Mouse (Mus musculus) Muller cell, postnatal 12 days (primary cell): ENCODE results near the gene Olfr710.
"Not testable (repeated sequence)": the region's sequence is repeated elsewhere in the genome, so short reads cannot be mapped to it uniquely, and the experiment has no call there.

ENCODE experiments used
- DNase-seq: peaks from one replicate; pipeline ENCODE4 v3.0.0-alpha.2; 2015; ENCODE audit errors: inconsistent ontology term

Olfr710 gene

DNA sequence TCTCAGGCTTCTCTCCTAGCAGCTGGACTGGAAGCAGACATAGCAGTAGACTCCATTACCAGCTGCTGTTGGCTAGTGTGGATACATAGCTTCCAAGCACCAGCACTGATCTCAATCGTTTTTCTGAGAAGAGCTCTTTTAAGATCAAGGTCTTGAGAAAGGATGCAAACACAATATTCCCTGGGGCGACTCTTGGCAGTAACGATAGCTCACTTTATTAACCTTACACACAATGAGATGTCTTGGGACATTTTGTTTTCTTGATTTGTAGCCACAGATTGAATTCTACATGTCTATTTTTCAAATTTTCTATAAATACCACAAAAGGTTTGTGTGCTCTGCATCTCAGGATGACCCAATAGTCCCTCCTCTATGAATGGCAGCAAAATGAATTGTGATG is at the start of gene Olfr710:
Olfr710 (minus strand) TSS at position 101 of the 400 bp plus-strand sequence.
- no peak for DNase-seq

DNA sequence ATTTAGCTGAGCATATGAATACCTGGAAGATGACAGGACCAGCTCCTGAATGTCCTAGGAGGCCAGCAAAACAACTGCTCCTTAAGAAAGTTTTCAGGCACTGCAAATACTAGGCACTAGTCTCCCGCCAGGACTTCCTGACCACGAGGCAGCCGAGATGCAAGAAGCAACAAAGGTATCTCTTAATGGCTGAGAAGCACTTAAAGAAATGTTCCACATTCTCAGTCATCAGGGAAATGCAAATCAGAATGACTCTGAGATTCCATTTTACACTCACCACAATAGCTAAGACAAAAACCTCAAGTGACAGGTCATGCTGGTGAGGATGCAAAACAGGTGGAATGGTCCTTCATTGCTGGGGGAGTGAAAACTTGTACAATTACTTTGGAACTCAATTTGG is 37.1 kb upstream of the Olfr710 start:
- DNase-seq: no peak

DNA sequence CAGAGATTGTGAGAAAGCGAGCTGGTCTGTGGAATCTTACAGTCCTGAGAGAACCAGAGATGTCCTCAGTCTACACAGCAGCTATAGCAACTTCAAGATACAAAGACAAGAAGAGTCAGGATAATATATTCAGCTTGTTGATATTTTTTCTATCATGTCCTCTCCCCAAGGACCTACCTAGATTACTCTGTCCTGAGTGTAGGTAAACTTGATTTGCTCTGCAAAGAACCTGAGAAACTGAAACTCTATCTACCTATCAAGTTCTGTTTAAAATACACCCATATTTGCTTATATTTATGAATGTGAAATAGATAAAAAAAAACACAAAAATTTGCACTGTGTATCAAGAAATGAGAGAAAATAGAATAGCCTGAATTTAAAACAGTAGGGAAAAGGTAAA is 27.2 kb upstream of the Olfr710 start, which contains the start of gene Olfr711:
Olfr711 (minus strand) TSS at position 101 of the 400 bp plus-strand sequence.
- no peak for DNase-seq

DNA sequence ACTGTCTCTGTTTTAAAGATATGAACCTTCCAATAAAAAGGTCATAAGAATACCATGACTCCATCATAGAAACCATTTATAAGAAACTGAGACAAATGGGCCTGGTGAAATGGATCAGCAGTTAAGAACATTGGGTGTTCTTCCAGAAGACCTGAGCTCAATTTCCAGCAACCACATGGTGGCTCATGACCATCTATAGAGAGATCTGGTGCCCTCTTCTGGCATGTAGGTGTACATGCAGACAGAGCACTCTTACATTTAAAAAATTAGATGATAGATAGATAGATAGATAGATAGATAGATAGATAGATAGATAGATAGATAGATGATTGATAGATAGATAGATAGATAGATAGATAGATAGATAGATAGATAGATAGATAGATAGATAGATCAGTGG is 19.4 kb upstream of the Olfr710 start:
- peak; percentile 1 for DNase-seq

DNA sequence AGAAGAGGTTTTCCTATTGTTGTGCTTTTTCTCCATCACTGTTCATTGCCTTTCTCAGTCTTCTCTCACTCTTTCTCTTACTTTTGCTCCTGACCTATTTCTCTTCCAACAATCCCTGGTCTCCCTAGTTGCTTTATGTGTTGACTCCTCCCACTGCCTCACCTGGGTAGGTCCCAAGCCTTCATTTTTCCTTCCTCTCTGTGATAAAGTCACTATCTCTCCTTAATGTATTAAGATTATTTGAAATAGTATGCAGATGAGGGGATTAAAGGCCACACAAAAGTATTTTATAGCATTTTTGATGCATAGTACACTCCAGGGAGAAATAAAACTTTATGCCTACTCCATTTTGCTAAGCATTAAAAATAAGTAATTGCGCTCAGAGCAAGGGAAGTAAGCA is 15.7 kb upstream of the Olfr710 start, which contains the start of gene Olfr6:
Olfr6 (minus strand) TSS at position 101 of the 400 bp plus-strand sequence.
- DNase-seq: no peak

DNA sequence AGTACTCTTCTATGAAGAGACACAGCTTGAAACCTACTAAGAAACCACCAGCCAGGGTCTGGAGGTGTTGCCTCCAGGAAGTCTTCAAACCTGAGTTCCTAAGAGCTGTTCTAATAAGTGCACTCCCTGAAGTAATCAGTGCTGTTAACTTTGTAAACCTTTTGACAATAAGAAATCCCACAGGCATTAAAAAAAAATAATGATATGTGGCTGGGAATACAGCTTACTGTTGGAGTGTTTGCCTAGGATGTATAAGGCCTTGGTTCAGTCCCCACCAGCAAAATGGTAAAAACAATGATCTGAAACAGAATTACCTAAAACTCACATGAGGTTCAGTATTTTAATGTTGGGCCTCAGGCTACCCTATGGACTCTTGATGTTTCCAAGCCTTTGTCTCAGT is 16.0 kb downstream of the Olfr710 start, which contains the start of gene Olfr709-ps1:
Olfr709-ps1 (minus strand) TSS at position 101 of the 400 bp plus-strand sequence.
- DNase-seq: no peak

DNA sequence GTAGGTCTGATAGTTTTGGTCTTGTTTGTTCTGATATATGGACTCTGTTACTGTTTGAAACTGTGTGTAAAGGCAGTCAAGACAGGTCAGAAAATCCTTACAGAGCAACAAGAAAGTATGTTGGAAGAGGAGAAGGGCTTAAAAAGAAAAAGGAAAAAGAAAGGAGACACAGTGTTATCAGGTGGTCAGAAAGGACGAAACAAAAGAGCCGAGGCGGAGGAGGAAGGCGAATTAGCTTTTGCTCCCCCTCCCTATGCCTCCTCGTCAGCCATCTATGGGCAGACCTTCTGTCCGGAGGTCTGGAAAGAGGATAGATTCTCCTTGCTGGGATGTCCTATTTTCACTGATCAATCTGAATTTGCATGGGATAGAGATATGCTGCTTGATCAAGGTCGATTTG is 27.2 kb downstream of the Olfr710 start:
- DNase-seq: not testable (repeated sequence)

DNA sequence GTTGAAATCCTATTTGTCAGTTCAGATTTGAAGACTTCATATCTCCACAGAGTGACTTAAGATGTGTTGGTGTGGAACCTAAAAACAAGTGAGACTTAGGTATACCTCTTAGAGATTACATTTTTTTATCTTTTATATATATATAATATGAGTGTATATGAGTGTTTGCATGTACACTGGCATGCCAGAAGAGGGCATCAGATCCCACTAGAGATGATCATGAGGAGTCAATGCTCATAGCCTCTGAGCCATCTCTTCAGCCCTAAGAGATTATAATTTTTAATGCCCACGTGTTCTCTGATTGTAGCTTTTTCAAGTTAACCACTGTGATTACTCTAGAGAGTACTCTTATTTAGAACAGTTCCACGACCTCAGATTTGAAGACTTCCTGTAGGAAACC is 40.4 kb downstream of the Olfr710 start, which contains the start of gene Olfr1532-ps1:
Olfr1532-ps1 (plus strand) TSS at position 326 of the 400 bp plus-strand sequence.
- no peak for DNase-seq

DNA sequence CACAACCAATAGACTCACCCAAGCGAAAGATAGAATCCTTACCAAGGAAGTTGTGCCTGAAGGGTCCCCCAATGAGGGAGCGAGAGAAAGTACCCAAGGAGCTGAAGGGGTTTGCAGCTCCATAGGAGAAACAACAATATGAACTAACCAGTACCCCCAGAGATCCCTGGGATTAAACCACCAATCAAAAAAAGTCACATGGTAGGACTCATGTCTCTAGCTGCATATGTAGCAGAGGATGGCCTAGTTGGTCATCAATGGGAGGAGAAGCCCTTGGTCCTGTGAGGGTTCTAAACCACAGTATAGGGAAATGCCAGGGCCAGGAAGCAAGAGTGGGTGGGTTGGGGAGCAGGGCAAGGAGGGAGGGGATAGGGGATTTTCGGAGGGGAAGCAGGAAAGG is 47.0 kb downstream of the Olfr710 start, which contains the start of gene Olfr707:
Olfr707 (minus strand) TSS at position 101 of the 400 bp plus-strand sequence.
- not testable (repeated sequence) for DNase-seq
